Mouse (Mus musculus) neural tube, embryonic 15.5 days (tissue): ENCODE results near the gene Ush1c. TPM values are rescaled to one million over a fixed set of nuclear protein-coding genes. Genes with fewer than 3 reads are reported as not detected.

ENCODE experiments used
- ATAC-seq: fragments of 200-750 bp; cut with Nextera tagmentation; 2 replicates; pipeline ENCODE4 v1.8.0; 2017; ENCODE audit warnings: mild to moderate bottlenecking, moderate TSS enrichment, moderate library complexity; ENCODE audit not compliant: low FRiP score
- H3K27ac ChIP-seq: fragments of 300-500 bp; sonication (generic); replicated peaks from 2 replicates; pipeline ENCODE4 v1.5.1; 2015; ENCODE audit warnings: mild to moderate bottlenecking, inconsistent platforms
- H3K27me3 ChIP-seq: fragments of 300-500 bp; sonication (generic); replicated peaks from 2 replicates; pipeline ENCODE4 v1.6.1; 2015; ENCODE audit warnings: inconsistent platforms
- H3K36me3 ChIP-seq: fragments of 300-500 bp; sonication (generic); 2 replicates; pipeline ENCODE4 v1.6.1; 2015; ENCODE audit warnings: inconsistent platforms
- H3K4me1 ChIP-seq: fragments of 300-500 bp; sonication (generic); 2 replicates; pipeline ENCODE4 v1.6.1; 2015; ENCODE audit warnings: inconsistent platforms
- H3K4me2 ChIP-seq: fragments of 300-500 bp; sonication (generic); 2 replicates; pipeline ENCODE4 v1.6.1; 2015; ENCODE audit warnings: inconsistent platforms, mild to moderate bottlenecking, moderate library complexity
- H3K4me3 ChIP-seq: fragments of 300-500 bp; sonication (generic); replicated peaks from 2 replicates; pipeline ENCODE4 v1.5.1; 2015; ENCODE audit warnings: mild to moderate bottlenecking, inconsistent platforms
- H3K9ac ChIP-seq: fragments of 300-500 bp; sonication (generic); replicated peaks from 2 replicates; pipeline ENCODE4 v1.6.1; 2015; ENCODE audit warnings: mild to moderate bottlenecking, inconsistent platforms
- H3K9me3 ChIP-seq: fragments of 300-500 bp; sonication (generic); replicated peaks from 2 replicates; pipeline ENCODE4 v1.6.1; 2016; ENCODE audit warnings: inconsistent platforms
- WGBS: fragments of 180-500 bp; shearing (Covaris S2); methylation state at CpG from one replicate; pipeline ENCODE4 v1.1.7; 2015; ENCODE audit warnings: mixed read lengths; 5-methylcytosine and 5-hydroxymethylcytosine counted together
- polyA plus RNA-seq: library from polyadenylated mRNA; unstranded; fragments of >200 nt; fragmentation: Nextera tagmentation; extraction: Ambion mirVana; gene quantifications from 2 replicates; pipeline ENCODE4 v1.2.1, GENCODE M21; 2015

The Ush1c gene
- polyA plus RNA-seq, 1 experiment from 2014 or later, result 2.1 TPM

DNA sequence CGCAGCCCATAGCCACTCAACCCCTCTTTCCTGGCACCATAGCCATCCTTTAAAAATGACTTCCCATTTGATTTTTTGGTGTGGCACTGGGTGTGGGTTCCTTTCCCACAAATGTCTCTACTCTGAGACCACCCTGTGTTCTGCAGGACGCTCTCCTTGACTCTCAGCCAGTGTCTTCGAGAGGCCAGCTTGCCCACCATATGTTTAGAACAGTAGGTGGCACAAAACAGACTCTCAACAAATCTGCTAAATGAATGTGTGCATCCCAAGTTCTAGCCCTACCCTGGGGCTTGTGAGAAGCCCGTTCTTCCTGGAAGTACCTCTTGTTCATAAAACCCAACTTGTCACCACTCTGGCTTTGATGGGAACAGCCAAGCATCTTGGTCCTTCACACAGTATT lies 1.8 kb upstream of the Ush1c start:
- Histone ChIP-seq H3K4me3 (no peak overlapping the region), H3K27ac (no peak overlapping the region), H3K4me1 (peaks cover 18% of the 10 kb centered on the region), H3K4me2 (no peak overlapping the region), H3K36me3 (no peaks in the 10 kb centered on the region), H3K9ac (no peak overlapping the region), H3K27me3 (no peaks in the 10 kb centered on the region), H3K9me3 (no peaks in the 10 kb centered on the region)
- no peak for ATAC-seq
- 89% methylated on average over 4 of the region's 4 CpGs for WGBS

DNA sequence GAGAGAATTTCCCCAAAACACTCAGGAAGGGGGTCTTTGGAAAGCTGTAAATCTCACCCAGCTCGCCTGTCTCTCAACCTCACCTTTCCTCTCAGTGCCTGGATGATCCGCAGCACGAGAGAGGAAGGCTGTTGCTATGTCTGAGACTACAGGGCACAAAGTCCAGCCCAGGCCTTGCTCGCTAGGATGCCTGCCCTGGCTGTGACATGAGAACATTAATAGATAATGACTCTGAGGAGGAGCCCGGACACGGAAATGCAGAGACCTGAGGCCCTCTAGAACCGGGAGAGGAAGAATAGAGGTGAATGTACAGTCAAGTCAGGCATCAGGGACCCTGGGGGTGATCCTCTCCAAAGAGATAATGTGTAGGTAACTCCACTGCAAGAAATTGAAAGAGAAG lies 1.1 kb downstream of the Ush1c start:
- Histone ChIP-seq H3K27me3 (no peaks in the 10 kb centered on the region), H3K36me3 (no peaks in the 10 kb centered on the region), H3K9me3 (no peaks in the 10 kb centered on the region), H3K9ac (no peak overlapping the region), H3K27ac (no peak overlapping the region), H3K4me2 (no peak overlapping the region), H3K4me3 (no peak overlapping the region), H3K4me1 (peaks cover 18% of the 10 kb centered on the region)
- 63% methylated on average over 7 of the region's 7 CpGs for WGBS
- no peak; the same call in 1 of the 2 replicates for ATAC-seq

DNA sequence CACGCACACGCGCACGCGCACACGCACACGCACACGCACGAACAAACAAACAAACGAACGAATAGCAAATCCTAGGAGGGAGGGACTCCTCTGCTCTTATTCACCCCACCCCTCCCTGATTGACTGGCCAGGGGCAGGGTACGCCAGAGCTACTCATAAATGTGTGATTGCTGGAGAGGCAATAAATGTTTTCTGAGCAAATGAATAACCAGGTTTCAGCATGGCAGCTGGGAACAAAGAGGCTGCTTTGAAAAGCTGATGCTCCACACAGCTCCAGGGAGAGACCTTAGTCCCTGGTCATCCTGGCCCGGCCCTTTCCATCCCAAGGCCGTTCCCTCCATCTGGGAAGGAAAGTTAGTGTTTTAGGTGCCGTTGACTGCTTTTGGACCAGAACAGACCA lies 1.9 kb downstream of the Ush1c start:
- 67% methylated on average over 15 of the region's 15 CpGs for WGBS
- peak overlapping the region; percentile 26 for H3K4me2 ChIP-seq
- no peaks in the 10 kb centered on the region for H3K36me3 ChIP-seq
- H3K9ac ChIP-seq, result no peak overlapping the region
- peaks cover 18% of the 10 kb centered on the region for H3K4me1 ChIP-seq
- H3K4me3 ChIP-seq, result no peak overlapping the region
- no peaks in the 10 kb centered on the region for H3K27me3 ChIP-seq
- peak overlapping the region; percentile 60 for H3K27ac ChIP-seq
- ATAC-seq, result peak; percentile 51; the same call in 1 of the 2 replicates
- no peaks in the 10 kb centered on the region for H3K9me3 ChIP-seq

DNA sequence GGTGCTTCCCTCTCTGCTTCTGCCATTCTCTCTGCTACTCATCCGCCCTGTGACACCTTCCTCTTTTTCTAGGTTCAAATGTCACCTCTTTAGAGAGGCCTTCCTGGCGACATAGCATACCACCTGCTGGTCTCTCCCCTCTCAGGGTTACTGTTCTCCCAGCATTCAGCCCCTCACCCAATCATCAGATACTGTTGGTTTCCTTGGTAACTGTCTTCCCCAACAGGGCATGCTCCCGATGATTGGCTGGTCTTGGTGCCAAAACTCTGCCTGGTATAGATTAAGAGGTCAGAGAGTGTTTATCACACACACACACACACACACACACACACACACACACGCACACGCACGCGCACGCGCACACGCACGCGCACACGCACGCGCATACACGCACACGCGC lies 2.4 kb downstream of the Ush1c start:
- peak; percentile 49; the same call in 1 of the 2 replicates for ATAC-seq
- peak overlapping the region; percentile 26 for H3K4me2 ChIP-seq
- H3K27me3 ChIP-seq, result no peaks in the 10 kb centered on the region
- no peak overlapping the region for H3K27ac ChIP-seq
- H3K4me1 ChIP-seq, result peaks cover 18% of the 10 kb centered on the region
- H3K9me3 ChIP-seq, result no peaks in the 10 kb centered on the region
- 61% methylated on average over 18 of the region's 18 CpGs for WGBS
- no peak overlapping the region for H3K9ac ChIP-seq
- no peaks in the 10 kb centered on the region for H3K36me3 ChIP-seq
- no peak overlapping the region for H3K4me3 ChIP-seq

DNA sequence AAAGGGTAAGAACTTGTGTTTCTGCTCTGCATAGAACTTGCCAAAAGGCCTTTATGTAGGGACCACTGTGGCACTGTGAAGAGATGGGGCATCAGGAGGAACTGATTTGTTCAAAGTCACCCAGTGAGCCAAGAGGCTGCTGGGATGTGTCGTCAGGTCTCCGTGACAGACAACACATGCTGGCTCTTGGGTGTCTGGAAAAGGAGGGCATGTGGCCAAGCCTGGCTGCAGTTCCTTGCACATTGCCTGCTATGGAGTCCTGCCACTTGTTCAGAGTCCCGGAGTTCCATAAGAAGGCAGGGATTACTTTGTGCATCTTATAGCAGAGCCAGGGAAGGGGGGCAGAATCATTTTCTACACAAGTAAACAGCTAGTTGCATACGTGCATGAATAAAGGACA lies 11.4 kb downstream of the Ush1c start:
- no peaks in the 10 kb centered on the region for H3K36me3 ChIP-seq
- ATAC-seq, result no peak
- H3K27me3 ChIP-seq, result no peaks in the 10 kb centered on the region
- no peaks in the 10 kb centered on the region for H3K4me1 ChIP-seq
- no peak overlapping the region for H3K9ac ChIP-seq
- 64% methylated on average over 4 of the region's 4 CpGs for WGBS
- H3K27ac ChIP-seq, result no peak overlapping the region
- no peak overlapping the region for H3K4me3 ChIP-seq
- H3K4me2 ChIP-seq, result no peak overlapping the region
- H3K9me3 ChIP-seq, result no peaks in the 10 kb centered on the region

DNA sequence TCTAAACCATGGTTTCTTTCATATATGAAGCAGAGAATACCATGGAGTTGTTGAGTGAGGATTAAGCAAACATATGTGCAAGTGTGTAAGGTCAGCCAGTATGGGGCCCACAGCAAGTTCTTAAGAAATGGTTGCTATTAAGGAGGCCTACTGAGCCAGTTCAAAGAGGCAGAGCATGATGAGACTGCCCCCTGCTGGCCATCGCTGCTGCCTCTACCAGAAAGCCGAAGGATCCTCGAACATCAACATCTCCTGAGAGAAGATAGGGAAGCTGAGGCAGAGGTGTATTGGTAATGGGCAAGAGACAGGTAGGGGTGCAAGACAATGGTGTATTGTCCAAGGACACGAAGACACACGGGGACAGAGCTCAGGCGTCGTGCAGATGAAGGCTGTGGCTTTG lies 12.1 kb downstream of the Ush1c start:
- 30% methylated on average over 7 of the region's 7 CpGs for WGBS
- Histone ChIP-seq H3K27ac (no peak overlapping the region), H3K9ac (no peak overlapping the region), H3K4me3 (no peak overlapping the region), H3K36me3 (no peaks in the 10 kb centered on the region), H3K4me1 (no peaks in the 10 kb centered on the region), H3K27me3 (no peaks in the 10 kb centered on the region), H3K9me3 (no peaks in the 10 kb centered on the region), H3K4me2 (no peak overlapping the region)
- ATAC-seq, result no peak

DNA sequence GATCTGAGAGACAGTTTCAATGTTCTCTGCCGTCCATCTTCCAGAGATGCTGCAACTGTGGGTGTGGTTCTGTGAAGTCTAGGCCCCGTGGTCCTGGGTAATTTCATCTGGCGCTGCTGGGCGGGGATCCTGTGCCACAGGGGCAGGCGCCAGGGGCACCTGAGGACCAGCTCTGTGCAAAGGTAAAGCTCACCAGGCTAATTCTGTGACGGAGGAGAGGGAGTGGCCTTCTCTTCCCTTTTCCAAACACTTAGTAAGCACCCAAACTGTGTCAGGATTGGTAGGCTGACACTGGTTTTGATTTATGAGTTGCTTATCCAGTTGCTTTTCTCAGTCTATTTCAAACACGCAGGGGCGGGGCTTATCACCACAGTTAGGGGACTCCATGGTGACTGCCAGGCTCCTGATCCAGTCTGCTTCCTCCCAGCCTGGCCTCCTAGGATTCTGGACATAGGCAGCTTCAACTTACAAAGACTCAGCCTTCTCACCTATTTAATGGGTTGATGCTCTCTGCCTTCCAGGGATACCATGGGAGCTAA lies 17.6 kb downstream of the Ush1c start:
- H3K9me3 ChIP-seq, result no peaks in the 10 kb centered on the region
- no peak overlapping the region for H3K4me3 ChIP-seq
- H3K27me3 ChIP-seq, result 0 out of 2 replicates have a peak, but pooled peaks cover 4% of the 10 kb centered on the region
- H3K4me1 ChIP-seq, result peaks cover 8% of the 10 kb centered on the region; the same call in 1 of the 2 replicates
- H3K27ac ChIP-seq, result no peak overlapping the region
- 74% methylated on average over 8 of the region's 8 CpGs for WGBS
- no peak for ATAC-seq
- no peak overlapping the region for H3K4me2 ChIP-seq
- H3K9ac ChIP-seq, result no peak overlapping the region
- no peaks in the 10 kb centered on the region for H3K36me3 ChIP-seq

- WGBS, result 11% methylated on average over 11 of the region's 11 CpGs
- Histone ChIP-seq H3K36me3 (no peaks in the 10 kb centered on the region), H3K4me1 (peaks cover 8% of the 10 kb centered on the region; the same call in 1 of the 2 replicates), H3K9ac (no peak overlapping the region), H3K27me3 (0 out of 2 replicates have a peak, but pooled peaks cover 4% of the 10 kb centered on the region), H3K27ac (no peak overlapping the region), H3K4me3 (no peak overlapping the region), H3K4me2 (no peak overlapping the region), H3K9me3 (no peaks in the 10 kb centered on the region)
- ATAC-seq, result peak; percentile 58
These were observed 19.9 kb downstream of the Ush1c start for GRCm38 (mm10) chr7:46218415-46218814.

GRCm38 (mm10) chr7:46216481-46216880 lies 21.8 kb downstream of the Ush1c start:
- Histone ChIP-seq H3K27me3 (0 out of 2 replicates have a peak, but pooled peaks cover 4% of the 10 kb centered on the region), H3K4me3 (no peak overlapping the region), H3K27ac (no peak overlapping the region), H3K4me2 (no peak overlapping the region), H3K9ac (no peak overlapping the region), H3K36me3 (no peaks in the 10 kb centered on the region), H3K9me3 (no peaks in the 10 kb centered on the region), H3K4me1 (peaks cover 8% of the 10 kb centered on the region; the same call in 1 of the 2 replicates)
- 55% methylated on average over 2 of the region's 2 CpGs for WGBS
- ATAC-seq, result no peak

- no peak overlapping the region for H3K9ac ChIP-seq
- H3K36me3 ChIP-seq, result no peaks in the 10 kb centered on the region
- no peak overlapping the region for H3K4me3 ChIP-seq
- H3K27me3 ChIP-seq, result no peaks in the 10 kb centered on the region
- H3K27ac ChIP-seq, result no peak overlapping the region
- 92% methylated on average over 6 of the region's 6 CpGs for whole genome bisulfite sequencing
- no peak for ATAC-seq
- H3K4me2 ChIP-seq, result no peak overlapping the region
- H3K4me1 ChIP-seq, result no peaks in the 10 kb centered on the region
- H3K9me3 ChIP-seq, result no peaks in the 10 kb centered on the region
These were observed 28.0 kb downstream of the Ush1c start for GRCm38 (mm10) chr7:46210276-46210675.

DNA sequence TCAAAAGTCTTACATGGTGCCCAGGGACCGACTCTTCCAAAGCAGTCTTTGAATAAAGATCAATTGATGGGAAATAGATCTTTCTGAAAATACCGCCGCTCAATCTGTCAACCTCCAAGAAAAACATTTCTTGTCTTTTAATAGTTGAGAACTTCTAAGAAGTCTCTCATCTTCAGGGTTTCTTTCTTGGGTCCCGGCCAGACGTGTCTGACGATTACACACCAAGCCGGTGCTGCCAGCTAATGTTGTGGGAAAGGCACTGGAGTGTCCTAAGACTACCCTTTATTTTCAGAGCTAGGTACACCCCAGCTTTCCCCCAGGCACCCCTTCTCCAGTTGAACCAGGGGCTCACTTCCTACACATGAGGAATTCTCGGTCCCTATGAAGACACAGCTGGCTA lies 30.2 kb downstream of the Ush1c start:
- Histone ChIP-seq H3K36me3 (no peaks in the 10 kb centered on the region), H3K4me2 (no peak overlapping the region), H3K4me1 (no peaks in the 10 kb centered on the region), H3K4me3 (no peak overlapping the region), H3K27ac (no peak overlapping the region), H3K9ac (no peak overlapping the region), H3K27me3 (0 out of 2 replicates have a peak, but pooled peaks cover 2% of the 10 kb centered on the region), H3K9me3 (no peaks in the 10 kb centered on the region)
- 93% methylated on average over 8 of the region's 8 CpGs for WGBS
- ATAC-seq, result no peak

DNA sequence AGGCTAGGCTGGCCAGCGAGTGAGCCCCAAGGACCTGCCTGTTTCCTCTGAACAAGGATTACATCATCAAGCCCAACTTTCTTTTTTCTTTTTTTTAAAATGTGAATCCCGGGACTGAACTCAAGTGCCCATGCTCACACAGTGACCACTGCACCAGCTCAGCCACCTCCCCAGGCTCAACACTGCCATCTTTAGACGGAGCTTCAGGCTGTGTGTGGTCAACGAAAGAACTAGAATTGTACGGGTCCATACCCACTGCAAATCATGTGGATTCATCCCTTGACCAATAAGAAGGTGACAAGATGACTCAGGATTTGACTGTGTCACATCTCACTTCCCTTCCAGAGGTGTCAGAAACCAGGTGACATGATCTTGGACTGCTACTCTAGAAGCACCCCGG lies 33.5 kb downstream of the Ush1c start:
- no peaks in the 10 kb centered on the region for H3K36me3 ChIP-seq
- no peak overlapping the region for H3K9ac ChIP-seq
- 82% methylated on average over 6 of the region's 6 CpGs for WGBS
- no peak overlapping the region for H3K27ac ChIP-seq
- ATAC-seq, result no peak
- 0 out of 2 replicates have a peak, but pooled peaks cover 2% of the 10 kb centered on the region for H3K27me3 ChIP-seq
- no peak overlapping the region for H3K4me3 ChIP-seq
- H3K9me3 ChIP-seq, result no peaks in the 10 kb centered on the region
- 0 out of 2 replicates have a peak, but pooled peaks cover 4% of the 10 kb centered on the region for H3K4me1 ChIP-seq
- no peak overlapping the region for H3K4me2 ChIP-seq
